Mouse (Mus musculus): ENCODE results near the gene Asb17.

The Asb17 gene

GRCm38 (mm10) chr3:153897216-153897615, 53.2 kb downstream of the Asb17 start:
- DNase-seq = no peak

GRCm38 (mm10) chr3:153901904-153902303, 57.9 kb downstream of the Asb17 start:
- no peak for DNase-seq

- no peak for DNase-seq
Observed at GRCm38 (mm10) chr3:153902595-153902994, 58.6 kb downstream of the Asb17 start.

GRCm38 (mm10) chr3:153904586-153904985, 60.6 kb downstream of the Asb17 start:
- DNase-seq = peak; percentile 67
